Mouse (Mus musculus) layer of hippocampus, postnatal 25 days (tissue): ENCODE data around the gene Gm20929. TPM values are rescaled to one million over a fixed set of nuclear protein-coding genes. Genes with fewer than 3 reads are reported as not detected.
"Not testable (repeated sequence)": the region's sequence is repeated elsewhere in the genome, so short reads cannot be mapped to it uniquely, and the experiment has no call there.

ENCODE experiments used
- DNase-seq, 2 experiments: peaks; one replicate each; pipeline ENCODE4 v3.0.0; 2022; ENCODE audit warnings: mixed read lengths in 2 of 2, low spot score in 1 of 2; ENCODE audit errors: extremely low spot score in 1 of 2
- total RNA-seq, 2 experiments: library from RNA; stranded (reverse); gene quantifications; 2 replicates each; pipeline ENCODE4 v1.2.3; 2021

Gm20929 gene
- total RNA-seq, result not detected

GRCm38 (mm10) chrY:53843649-53844048 lies at the start of gene Gm20929:
Gene Gm20929 (plus strand): TSS chrY:53843949.
- not testable (repeated sequence) for DNase-seq
